Mouse (Mus musculus) heart, postnatal 0 days (tissue): ENCODE results near the gene Gpx3. TPM values are rescaled to one million over a fixed set of nuclear protein-coding genes. Genes with fewer than 3 reads are reported as not detected.

Experiments used
- ATAC-seq: fragments of 200-750 bp; cut with Nextera tagmentation; 2 replicates; pipeline ENCODE4 v1.8.0; 2017; ENCODE audit warnings: low read depth, moderate number of reproducible peaks, moderate library complexity; ENCODE audit not compliant: insufficient read depth
- DNase-seq: peaks from one replicate; pipeline ENCODE4 v3.0.0-alpha.2; 2016; ENCODE audit warnings: low spot score
- H3K27ac ChIP-seq: fragments of 300-500 bp; sonication (generic); 2 replicates; pipeline ENCODE4 v1.5.1; 2014; ENCODE audit warnings: low read depth, mild to moderate bottlenecking
- H3K27me3 ChIP-seq: fragments of 300-500 bp; sonication (generic); 2 replicates; pipeline ENCODE4 v1.6.1; 2014; ENCODE audit warnings: low read length, mixed read lengths; ENCODE audit not compliant: control insufficient read depth, insufficient read depth
- H3K36me3 ChIP-seq: fragments of 300-500 bp; sonication (generic); replicated peaks from 2 replicates; pipeline ENCODE4 v1.6.1; 2014; ENCODE audit warnings: low read length, mixed read lengths; ENCODE audit not compliant: control insufficient read depth, insufficient read depth
- H3K4me1 ChIP-seq: fragments of 300-500 bp; sonication (generic); 2 replicates; pipeline ENCODE4 v1.6.1; 2014; ENCODE audit warnings: antibody characterized with exemption; ENCODE audit not compliant: control insufficient read depth, insufficient read depth
- H3K4me2 ChIP-seq: fragments of 300-500 bp; sonication (generic); 2 replicates; pipeline ENCODE4 v1.6.1; 2014; ENCODE audit warnings: low read depth, mild to moderate bottlenecking, low read length, moderate library complexity
- H3K4me3 ChIP-seq: fragments of 300-500 bp; sonication (generic); 2 replicates; pipeline ENCODE4 v1.5.1; 2014; ENCODE audit warnings: low read depth, low read length
- H3K9ac ChIP-seq: fragments of 300-500 bp; sonication (generic); replicated peaks from 2 replicates; pipeline ENCODE4 v1.6.1; 2014; ENCODE audit warnings: low read depth, low read length, mixed read lengths
- H3K9me3 ChIP-seq: fragments of 300-500 bp; sonication (generic); replicated peaks from 2 replicates; pipeline ENCODE4 v1.6.1; 2016; ENCODE audit warnings: low read length; ENCODE audit not compliant: control insufficient read depth
- CTCF ChIP-seq: IDR thresholded peaks from 2 replicates; pipeline ENCODE4 v1.5.1; 2016; ENCODE audit warnings: antibody characterized with exemption, control low read depth, low read depth
- EP300 ChIP-seq: IDR thresholded peaks from 2 replicates; pipeline ENCODE4 v1.6.1; 2016; ENCODE audit warnings: antibody characterized with exemption, low read depth
- WGBS: fragments of 180-500 bp; shearing (Covaris S2); extraction: QIAGEN DNeasy Blood & Tissue Kit; methylation state at CpG from one replicate; pipeline ENCODE4 v1.1.7; 2014; 5-methylcytosine and 5-hydroxymethylcytosine counted together
- polyA plus RNA-seq: library from polyadenylated mRNA; unstranded; fragments of >200 nt; fragmentation: Nextera tagmentation; extraction: Ambion mirVana; gene quantifications from 2 replicates; pipeline ENCODE4 v1.2.1, GENCODE M21; 2015
- total RNA-seq: library from RNA; depleted of rRNA; stranded (reverse); fragments of >200 nt; gene quantifications from 2 replicates; pipeline ENCODE4 v1.2.3, GENCODE M21; 2014; ENCODE audit warnings: low replicate concordance

The Gpx3 gene
- total and polyA plus RNA-seq, 2 experiments from 2014 or later, result 114 to 788 TPM

DNA sequence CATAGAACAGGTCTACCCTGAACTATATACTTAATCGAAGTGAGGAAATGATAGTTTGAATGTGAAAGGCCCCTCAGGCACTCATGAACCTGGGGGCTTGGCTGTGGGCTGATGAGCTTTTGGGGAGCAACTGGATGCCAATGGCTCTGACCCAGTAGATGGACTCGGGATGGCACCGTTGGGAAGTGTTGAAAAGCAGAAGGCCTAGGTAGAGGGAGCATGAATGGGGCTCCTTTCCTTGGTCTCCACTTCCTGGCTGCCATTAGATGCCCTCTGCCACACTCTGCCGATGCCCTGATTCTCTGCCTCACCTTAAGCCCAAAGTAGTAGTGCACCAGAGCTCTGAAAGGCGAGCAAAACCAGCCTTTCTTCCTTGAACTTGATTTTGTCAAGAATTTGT, 26.2 kb upstream of the Gpx3 start:
- H3K9me3 ChIP-seq, result no peaks in the 10 kb centered on the region
- ATAC-seq (no peak), DNase-seq (no peak)
- no peak overlapping the region for H3K4me2 ChIP-seq
- WGBS, result 85% methylated on average over 5 of the region's 5 CpGs
- no peak overlapping the region for H3K4me3 ChIP-seq
- H3K36me3 ChIP-seq, result peaks cover 27% of the 10 kb centered on the region
- TF ChIP-seq CTCF, result no peak
- TF ChIP-seq EP300, result no peak
- H3K4me1 ChIP-seq, result peaks cover 13% of the 10 kb centered on the region
- H3K27me3 ChIP-seq, result no peaks in the 10 kb centered on the region
- no peak overlapping the region for H3K27ac ChIP-seq
- H3K9ac ChIP-seq, result no peak overlapping the region

DNA sequence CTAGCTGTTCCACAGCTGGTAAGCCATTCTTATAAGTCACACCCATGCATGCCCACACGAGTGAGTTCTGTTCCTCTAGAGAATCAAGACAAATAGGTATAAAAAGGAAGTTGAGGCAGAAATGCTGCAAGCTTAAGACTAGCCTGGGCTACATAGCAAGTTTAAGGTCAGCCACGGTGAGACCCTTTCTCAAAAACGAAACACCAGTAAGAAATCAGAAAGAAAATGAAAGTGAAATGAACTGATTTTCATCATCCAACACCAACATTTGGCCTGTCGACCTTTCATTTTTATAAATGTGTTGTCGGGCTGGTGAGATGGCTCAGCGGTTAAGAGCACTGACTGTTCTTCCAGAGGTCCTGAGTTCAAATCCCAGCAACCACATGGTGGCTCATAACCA, 23.4 kb upstream of the Gpx3 start:
- H3K27me3 ChIP-seq, result no peaks in the 10 kb centered on the region
- H3K4me3 ChIP-seq, result no peak overlapping the region
- DNase-seq (no peak), ATAC-seq (no peak)
- H3K9me3 ChIP-seq, result no peaks in the 10 kb centered on the region
- peaks cover 33% of the 10 kb centered on the region for H3K4me1 ChIP-seq
- no peak overlapping the region for H3K27ac ChIP-seq
- H3K9ac ChIP-seq, result no peak overlapping the region
- no peak for TF ChIP-seq CTCF
- TF ChIP-seq EP300, result no peak
- H3K36me3 ChIP-seq, result peaks cover 4% of the 10 kb centered on the region
- no peak overlapping the region for H3K4me2 ChIP-seq
- WGBS, result 67% methylated on average over 6 of the region's 6 CpGs

DNA sequence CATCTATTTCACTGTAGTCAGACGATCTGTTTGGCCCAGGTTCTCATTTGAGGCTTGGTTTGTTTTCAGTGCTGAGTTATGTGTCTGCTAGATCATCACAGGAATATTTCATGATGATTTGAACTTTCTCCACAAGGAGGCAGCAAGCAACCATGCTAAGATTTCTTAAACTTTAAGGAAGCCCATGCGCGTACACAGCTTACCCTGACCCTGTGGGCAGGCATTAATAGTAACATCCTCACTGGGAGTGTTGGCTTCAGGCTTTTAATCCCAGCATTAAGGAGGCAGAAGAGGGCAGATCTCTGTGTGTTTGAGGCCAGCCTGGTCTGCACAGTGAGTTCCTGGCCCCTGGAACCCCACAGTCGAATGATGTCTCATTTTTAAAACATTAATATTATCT, 22.8 kb upstream of the Gpx3 start:
- no peaks in the 10 kb centered on the region for H3K36me3 ChIP-seq
- ATAC-seq (peak; percentile 78), DNase-seq (peak; percentile 92)
- peaks cover 38% of the 10 kb centered on the region for H3K4me1 ChIP-seq
- no peak overlapping the region for H3K9ac ChIP-seq
- H3K4me2 ChIP-seq, result no peak overlapping the region
- H3K27me3 ChIP-seq, result no peaks in the 10 kb centered on the region
- TF ChIP-seq EP300 (no peak), CTCF (peak; percentile 92)
- peak overlapping the region; percentile 90 for H3K27ac ChIP-seq
- WGBS, result 8% methylated on average over 4 of the region's 4 CpGs
- no peaks in the 10 kb centered on the region for H3K9me3 ChIP-seq
- no peak overlapping the region for H3K4me3 ChIP-seq

DNA sequence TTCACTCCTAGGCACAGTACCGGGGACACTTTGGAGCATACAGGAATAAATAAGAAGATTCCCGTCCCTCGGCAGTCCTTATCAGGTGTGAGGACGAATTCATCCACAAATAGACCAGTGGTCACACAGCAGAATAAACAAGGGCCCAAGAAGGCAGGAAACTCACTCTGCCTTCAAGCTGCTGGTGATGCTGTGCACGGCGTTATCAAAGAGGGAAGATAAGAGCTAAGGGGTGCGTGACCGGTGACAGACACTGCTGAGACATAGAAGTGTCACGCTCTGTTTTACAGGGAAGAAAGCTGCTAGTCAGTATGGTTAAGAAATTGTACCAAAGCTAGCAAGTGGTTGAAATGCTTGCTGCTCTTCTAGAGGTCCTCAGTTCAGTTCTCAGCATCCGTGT, 22.3 kb upstream of the Gpx3 start:
- WGBS, result 13% methylated on average over 10 of the region's 10 CpGs
- Histone ChIP-seq H3K4me2 (no peak overlapping the region), H3K27me3 (no peaks in the 10 kb centered on the region), H3K9me3 (no peaks in the 10 kb centered on the region), H3K4me1 (peaks cover 43% of the 10 kb centered on the region), H3K36me3 (no peaks in the 10 kb centered on the region), H3K4me3 (no peak overlapping the region), H3K27ac (peak overlapping the region; percentile 90), H3K9ac (no peak overlapping the region)
- DNase-seq, result peak; percentile 59
- no peak for TF ChIP-seq CTCF
- no peak for TF ChIP-seq EP300
- peak; percentile 38 for ATAC-seq

- no peak overlapping the region for H3K4me3 ChIP-seq
- no peaks in the 10 kb centered on the region for H3K9me3 ChIP-seq
- peak; percentile 79 for DNase-seq
- ATAC-seq, result peak; percentile 31
- TF ChIP-seq EP300 (no peak), CTCF (no peak)
- no peak overlapping the region for H3K4me2 ChIP-seq
- H3K36me3 ChIP-seq, result no peaks in the 10 kb centered on the region
- H3K27ac ChIP-seq, result peak overlapping the region; percentile 90
- H3K4me1 ChIP-seq, result peaks cover 49% of the 10 kb centered on the region
- no peaks in the 10 kb centered on the region for H3K27me3 ChIP-seq
- 3% methylated on average over 2 of the region's 2 CpGs for WGBS
- no peak overlapping the region for H3K9ac ChIP-seq
Observed at GRCm38 (mm10) chr11:54881051-54881474, 21.2 kb upstream of the Gpx3 start.

DNA sequence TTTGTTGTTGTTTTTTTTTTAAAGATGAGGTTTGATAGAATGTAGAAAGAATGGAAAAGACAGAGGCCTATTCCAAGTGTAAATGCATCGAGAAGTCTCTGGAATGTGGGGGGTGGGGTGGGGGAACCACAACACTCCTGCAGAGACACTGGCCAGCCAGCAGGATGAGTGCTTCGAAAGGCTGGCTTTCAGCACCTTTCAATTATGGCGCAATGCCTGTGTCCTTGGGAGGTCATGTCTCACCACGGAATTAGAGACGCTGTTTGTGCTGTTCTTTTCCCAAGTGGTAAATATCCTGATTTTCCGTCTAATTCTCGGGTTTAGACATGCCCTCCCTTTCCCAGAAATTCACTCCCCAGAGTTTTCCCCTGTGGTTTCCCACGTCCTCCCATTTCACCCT, 19.6 kb upstream of the Gpx3 start:
- TF ChIP-seq CTCF, result peak; percentile 29
- peak; percentile 76 for TF ChIP-seq EP300
- Histone ChIP-seq H3K36me3 (no peaks in the 10 kb centered on the region), H3K27me3 (no peaks in the 10 kb centered on the region), H3K4me1 (peaks cover 49% of the 10 kb centered on the region), H3K9ac (0 out of 2 replicates have a peak overlapping the region, but pooled peaks have one; percentile 27), H3K27ac (peak overlapping the region; percentile 83), H3K9me3 (no peaks in the 10 kb centered on the region), H3K4me2 (no peak overlapping the region), H3K4me3 (no peak overlapping the region)
- DNase-seq, result peak; percentile 81
- peak; percentile 50; the same call in 1 of the 2 replicates for ATAC-seq
- 14% methylated on average over 8 of the region's 8 CpGs for WGBS
